Mouse (Mus musculus): ENCODE data around the gene Sprr2a3.
"Not testable (repeated sequence)": the region's sequence is repeated elsewhere in the genome, so short reads cannot be mapped to it uniquely, and the experiment has no call there.

GRCm38 (mm10) chr3:92273504-92273903 is 11.7 kb upstream of the Sprr2a3 start:
- not testable (repeated sequence) for TF ChIP-seq POLR2A (IDR thresholded peaks at IDR 0.05; ENCODE audit: low read depth, low read length); CTCF (conservative IDR thresholded peaks at IDR 0.05; ENCODE audit: insufficient read depth, insufficient read length, low read depth, low read length)
